Mouse (Mus musculus) right cerebral cortex, postnatal 10 days (tissue): ENCODE measurements around the gene Nyap1.
"Not testable (repeated sequence)": the region's sequence is repeated elsewhere in the genome, so short reads cannot be mapped to it uniquely, and the experiment has no call there.

ENCODE experiments used
- DNase-seq, 2 experiments: peaks; one replicate each; pipeline ENCODE4 v3.0.0; 2021; ENCODE audit warnings: low spot score in 2 of 2

Gene Nyap1

DNA sequence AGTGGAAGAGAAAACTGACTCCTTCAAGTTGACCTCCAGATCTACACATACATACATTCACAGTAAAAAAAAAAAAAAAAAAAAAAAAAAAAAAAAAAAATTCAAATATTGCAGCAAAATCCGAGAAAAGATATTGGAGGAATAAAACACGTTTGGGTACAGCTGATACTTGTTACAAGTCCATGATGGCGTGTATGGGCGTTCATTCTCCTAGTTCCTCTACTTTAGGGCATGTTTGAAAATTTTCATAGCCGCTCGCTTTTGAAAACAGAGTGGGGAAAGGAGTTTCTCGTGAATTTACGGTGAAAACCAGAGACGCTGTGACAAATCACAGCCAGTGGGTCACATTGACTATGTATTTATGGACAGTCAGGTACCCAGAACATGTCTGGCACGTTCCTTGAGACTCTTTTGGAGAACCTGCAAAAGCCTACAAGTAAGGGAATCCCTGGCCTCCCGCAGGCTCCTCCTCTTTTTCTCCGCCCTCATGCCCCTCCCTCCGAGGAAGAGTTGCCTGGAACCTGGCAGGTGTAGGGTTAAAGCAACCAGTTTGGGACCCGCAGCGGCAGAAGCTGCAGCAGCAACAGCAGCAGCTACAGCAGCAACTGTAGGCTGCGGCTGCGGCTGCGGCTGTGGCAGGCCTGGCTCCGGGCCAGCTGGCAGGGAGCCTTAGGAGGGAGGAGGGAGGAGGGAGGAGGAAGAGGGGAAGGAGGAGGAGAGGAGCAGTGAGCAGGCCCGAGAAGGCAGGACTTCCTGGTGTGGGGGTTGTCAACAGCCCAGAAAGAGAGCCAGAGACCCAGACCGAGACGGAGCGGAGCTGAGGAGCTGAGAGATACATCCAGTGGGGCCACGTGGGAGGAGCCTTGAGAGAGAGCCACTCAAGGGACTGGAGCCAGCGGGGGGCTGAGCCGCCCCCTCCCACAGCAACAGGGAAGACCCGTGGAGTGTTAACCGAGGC lies 4.1 kb upstream of the Nyap1 start, which contains the start of gene Tsc22d4:
Gene Tsc22d4, plus strand, starts transcription at position 517 of the 958 bp plus-strand sequence.
- peak; percentile 93 to 96 for DNase-seq

DNA sequence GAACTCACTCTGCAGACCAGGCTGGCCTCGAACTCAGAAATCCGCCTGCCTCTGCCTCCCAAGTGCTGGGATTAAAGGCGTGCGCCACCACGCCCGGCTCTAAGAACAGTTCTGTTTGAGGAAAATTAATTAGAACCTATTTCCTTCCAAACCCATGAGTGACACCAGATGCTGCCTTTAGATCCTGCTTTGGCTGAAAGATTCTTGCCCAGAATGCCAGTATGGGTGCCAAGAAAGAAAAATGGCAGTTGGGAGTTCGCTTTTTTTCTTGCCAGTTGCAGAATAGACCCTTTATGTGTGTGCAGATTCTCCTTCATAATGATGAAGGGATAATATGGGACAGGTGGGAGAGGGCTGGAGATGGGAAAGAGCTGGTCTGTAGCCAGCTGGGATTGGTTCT lies 2.8 kb upstream of the Nyap1 start:
- no peak for DNase-seq

DNA sequence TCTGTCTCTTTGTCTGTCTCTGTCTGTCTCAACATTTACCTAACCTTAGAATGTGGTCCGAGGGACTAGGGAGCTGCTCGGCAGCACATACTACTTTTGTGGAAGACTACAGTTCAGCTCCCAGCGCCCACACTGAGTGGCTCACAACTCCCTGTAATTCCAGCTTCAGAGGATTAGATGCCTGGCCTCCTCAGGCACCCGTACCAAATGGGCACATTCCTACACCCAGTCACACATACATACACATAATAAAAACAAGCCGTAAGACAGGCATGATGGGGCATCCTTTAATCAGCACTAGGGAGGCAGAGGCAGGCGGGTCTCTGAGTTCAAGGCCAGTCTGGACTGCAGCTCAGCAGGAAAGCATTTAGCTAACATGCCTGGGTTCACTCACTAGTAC lies 1.4 kb upstream of the Nyap1 start:
- no peak for DNase-seq

- DNase-seq, result no peak
Measured at GRCm38 (mm10) chr5:137742048-137742447, 641 bp upstream of the Nyap1 start.

DNA sequence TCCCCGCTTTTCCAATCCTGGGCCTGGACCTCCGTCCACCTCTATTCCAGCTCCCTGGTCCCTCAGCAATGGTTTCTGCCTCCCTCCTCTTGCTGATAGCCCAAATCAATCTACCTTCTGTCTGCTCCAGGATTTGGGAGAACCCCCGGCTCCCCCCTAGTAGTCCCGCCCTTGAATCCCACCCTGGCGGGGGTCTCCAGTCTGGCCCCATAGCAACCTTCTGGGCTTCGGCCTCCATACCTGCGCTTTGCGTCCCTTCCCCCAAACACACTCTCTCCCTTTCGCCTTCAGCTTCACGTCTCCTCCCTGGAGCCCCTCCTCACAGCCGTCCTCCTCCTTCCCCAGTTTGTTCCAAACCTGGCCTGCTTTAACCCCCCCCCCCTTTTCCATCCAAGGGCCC lies 901 bp downstream of the Nyap1 start:
- DNase-seq, result no peak

DNA sequence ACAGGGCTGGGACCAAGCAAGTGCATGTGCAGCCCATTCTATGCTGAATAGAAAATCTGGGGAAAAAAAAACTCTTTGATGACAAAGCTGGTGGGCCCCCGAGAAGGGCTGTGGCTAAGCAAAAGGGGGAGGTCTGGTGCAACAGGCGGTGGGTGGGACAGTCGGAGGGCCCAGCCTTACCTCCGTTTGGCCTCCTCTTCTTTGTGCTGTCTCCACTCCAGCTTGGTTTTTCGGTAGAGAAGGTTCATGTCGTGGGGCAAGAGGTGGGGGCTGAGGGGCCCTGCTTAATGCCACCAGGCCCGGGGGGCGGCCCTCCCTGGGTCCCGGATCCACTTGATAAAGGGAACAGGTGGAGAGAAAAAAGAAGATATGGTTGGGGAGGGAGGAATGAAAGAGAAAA lies 1.9 kb downstream of the Nyap1 start:
- DNase-seq, result no peak

DNA sequence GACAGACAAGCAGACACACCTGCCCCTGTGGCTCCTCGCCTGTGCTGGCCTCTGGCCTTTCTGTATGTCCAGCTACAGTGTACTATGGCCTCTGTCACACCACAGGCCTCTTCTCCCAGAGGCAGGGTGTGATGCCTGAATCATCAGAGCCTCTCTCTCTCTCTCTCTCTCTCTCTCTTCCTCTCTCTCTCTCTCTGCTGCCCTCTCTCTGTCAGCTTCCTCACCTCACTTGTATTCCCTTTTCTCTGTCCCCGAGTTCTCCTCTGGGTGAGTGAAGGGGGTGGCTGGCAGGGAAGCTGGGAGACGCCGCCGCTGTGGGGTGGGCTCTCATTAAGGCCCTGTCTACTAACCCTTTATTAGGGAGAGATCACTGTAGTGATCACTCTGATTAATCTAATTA lies 2.9 kb downstream of the Nyap1 start:
- no peak for DNase-seq

- DNase-seq, result peak in 1 of 2 experiments; percentile 73
Measured at GRCm38 (mm10) chr5:137737400-137737940, 3.9 kb downstream of the Nyap1 start.

GRCm38 (mm10) chr5:137734289-137735061 lies 6.9 kb downstream of the Nyap1 start:
- peak; percentile 95 to 99 for DNase-seq

DNA sequence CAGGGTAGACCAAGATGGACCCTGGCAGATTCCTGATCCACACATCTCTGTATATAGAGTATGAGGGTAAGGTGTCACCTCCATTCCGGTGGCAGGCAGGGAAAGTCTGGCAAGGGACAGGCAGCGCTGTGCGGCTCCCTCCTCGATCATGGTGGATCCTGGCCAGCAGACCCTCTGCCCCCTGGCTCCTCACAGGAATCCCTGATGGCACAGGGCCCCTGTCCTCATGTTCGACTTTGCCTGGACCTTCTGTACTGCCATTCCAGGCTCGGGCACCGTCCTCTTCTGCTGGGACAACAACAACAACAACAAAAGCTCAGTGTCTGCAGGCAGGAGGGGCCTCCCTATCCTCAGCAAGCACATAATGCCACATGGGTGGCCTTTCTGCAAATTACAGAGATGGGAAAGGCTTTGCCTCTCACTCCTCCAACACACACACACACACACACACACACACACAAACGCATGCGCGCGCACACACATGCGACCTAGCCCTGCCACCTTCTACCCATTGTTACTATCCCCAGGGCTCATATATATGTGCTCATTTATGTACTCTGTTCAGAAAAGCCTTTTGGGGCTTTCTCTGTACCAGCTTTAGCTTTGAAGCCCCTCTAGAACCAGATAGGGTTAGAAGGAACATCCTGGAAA lies 7.6 kb downstream of the Nyap1 start:
- no peak for DNase-seq

GRCm38 (mm10) chr5:137726767-137727166 lies 14.6 kb downstream of the Nyap1 start:
- DNase-seq, result no peak

- no peak for DNase-seq
Measured at GRCm38 (mm10) chr5:137723840-137724239, 17.6 kb downstream of the Nyap1 start.

DNA sequence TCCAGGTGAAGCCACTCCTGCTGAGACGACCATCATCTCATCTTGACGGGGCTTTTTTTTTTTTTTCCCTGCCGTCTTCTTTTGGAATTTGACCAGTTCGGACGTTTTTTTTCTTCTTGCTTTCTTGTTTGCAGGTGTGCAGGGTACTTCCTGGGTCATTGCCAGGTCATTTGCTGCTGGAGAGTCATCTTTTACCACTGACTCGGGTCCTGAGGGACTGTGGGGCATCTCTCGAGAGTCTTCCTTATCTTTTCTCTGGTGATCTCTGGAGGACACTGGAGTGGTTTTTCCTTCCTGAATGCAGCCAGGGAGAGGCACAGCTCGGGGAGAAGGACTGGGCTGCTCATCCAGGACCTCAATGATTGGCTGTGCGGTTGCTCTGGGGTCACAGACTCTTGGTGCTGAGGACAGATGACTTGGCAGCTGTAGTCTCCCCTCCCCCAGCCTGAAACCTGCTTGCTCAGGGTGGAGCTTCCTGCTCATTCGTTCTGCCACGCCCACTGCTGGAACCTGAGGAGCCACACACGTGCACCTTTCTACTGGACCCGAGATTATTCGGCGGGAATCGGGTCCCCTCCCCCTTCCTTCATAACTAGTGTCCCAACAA lies 20.7 kb downstream of the Nyap1 start:
- not testable (repeated sequence) for DNase-seq

DNA sequence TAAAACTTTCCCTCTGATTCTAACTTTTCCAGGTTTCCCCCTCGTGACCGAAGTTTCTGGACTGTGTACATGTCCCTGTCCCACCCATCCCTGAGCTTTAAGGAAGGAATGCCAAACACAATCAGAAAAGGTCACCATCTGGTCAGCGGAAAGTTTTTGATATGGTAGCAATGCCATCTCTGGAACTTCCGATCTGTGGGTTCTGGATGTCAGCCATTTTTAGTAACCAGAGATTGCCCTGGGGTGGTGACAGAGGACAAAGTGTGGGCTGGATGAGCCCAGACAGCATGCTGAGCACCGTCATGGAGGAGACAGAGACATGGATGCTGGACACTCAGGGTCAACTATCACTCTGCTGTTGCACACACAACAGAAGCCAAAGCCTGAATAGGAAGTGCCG lies 22.3 kb downstream of the Nyap1 start:
- no peak for DNase-seq

GRCm38 (mm10) chr5:137718020-137718790 lies 23.2 kb downstream of the Nyap1 start:
- DNase-seq, result no peak

GRCm38 (mm10) chr5:137715685-137716084 lies 25.7 kb downstream of the Nyap1 start:
- DNase-seq, result no peak

- DNase-seq, result no peak
Measured at GRCm38 (mm10) chr5:137713454-137713853, 28.0 kb downstream of the Nyap1 start.

DNA sequence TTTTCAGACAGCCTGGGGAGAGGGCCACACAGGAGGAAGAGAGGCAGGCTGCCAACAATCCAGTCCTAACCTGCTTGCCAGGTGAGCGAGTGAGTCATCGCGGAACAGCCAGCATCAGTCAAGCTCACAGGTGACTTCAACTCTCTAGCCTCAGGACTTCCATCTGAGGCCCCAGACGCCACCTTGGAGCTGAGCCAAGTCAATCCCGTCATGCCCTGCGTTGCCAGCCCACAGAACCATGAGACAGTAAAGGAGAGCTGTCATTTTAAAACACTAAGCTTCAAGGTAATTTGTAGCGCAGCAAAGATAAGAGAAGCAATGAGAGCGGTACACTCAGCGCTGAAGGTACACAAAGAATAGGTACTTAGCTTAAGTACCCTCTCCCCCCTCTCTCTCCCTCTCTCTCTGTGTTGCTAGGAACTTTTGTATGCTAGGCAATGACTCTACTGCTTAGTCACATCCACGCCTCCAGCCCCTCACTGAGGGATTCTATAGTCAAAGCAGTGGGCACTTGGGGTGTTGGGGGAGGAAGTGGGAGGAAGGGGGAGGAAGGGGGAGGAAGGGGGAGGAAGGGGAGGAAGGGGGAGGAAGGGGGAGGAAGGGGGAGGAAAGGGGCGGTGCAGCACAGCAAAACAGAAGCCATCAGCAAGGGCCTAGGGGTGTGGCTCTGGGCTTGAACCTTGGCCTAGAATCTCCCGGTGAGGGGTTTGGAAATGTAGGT lies 34.3 kb downstream of the Nyap1 start:
- peak in 1 of 2 experiments; percentile 50 for DNase-seq

GRCm38 (mm10) chr5:137705242-137705641 lies 36.2 kb downstream of the Nyap1 start:
- no peak for DNase-seq

DNA sequence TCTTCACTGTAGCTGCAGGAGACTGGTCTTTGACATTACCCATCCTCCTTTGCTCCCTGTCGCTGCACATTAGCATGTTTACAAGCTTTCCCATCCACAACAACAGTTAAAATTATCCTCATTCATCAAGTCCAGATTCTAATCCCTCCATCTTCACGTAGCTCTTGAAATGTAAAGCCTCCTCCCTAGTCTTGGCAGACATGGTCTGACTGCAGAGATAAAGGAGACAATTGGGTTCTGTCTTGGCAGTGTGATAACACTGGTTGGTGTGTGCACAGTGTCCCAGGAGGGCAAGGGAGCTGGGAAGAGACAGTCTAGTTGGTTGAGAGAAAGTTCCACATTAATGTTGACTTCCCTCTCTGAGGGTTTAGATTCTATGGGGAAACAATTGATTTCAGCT lies 41.6 kb downstream of the Nyap1 start:
- DNase-seq, result no peak
